16 mouse cellular contexts compared by ENCODE assay signal in genomic region chr15:89374801-89375534, GRCm38 (mm10). TPM values are rescaled to one million over a fixed set of nuclear protein-coding genes. Genes with fewer than 3 reads are reported as not detected.
DNase-seq lines count a peak whose midpoint lies in the region; ATAC-seq and TF ChIP-seq lines count a peak whose summit lies in the region.
"Had no signal": no experiment of that assay in that cellular context is flagged by ENCODE, and none has a peak within 500 bp of the region (broad histone marks: within the 10 kb centered on the region; RNA-seq: fewer than 3 reads in every experiment).

No protein-coding gene starts in this region.

- DNase-seq in gastrocnemius, adult 2 months, result no peak
- DNase-seq in gastrocnemius, postnatal 36 days, result no peak
- no peak for DNase-seq in lung, postnatal 0 days (ENCODE audit: low spot score)
- DNase-seq in adrenal gland, adult 8-10 months, result no peak
- DNase-seq in kidney, postnatal 10 days, result no peak
- DNase-seq: gastrocnemius, postnatal 25 days; heart, postnatal 10 days; kidney, adult 8-10 months had no signal

- H3K27ac ChIP-seq in gastrocnemius, adult 2 months, result peak overlapping the region; percentile 95
- no peak overlapping the region for H3K27ac ChIP-seq in lung, embryonic 15.5 days
- H3K27ac ChIP-seq in lung, postnatal 0 days (ENCODE audit: low read length), result no peak overlapping the region
- H3K27ac ChIP-seq in embryonic facial prominence, embryonic 13.5 days, result no peak overlapping the region
- H3K27ac ChIP-seq in midbrain, embryonic 13.5 days, result no peak overlapping the region

- intact Hi-C loops in gastrocnemius, adult 2 months (cut with DNase I), result loop anchor here (5.0 kb wide), 1 partner anchor 92 kb away; no protein-coding TSS in a partner anchor
- intact Hi-C loops in gastrocnemius, postnatal 36 days (cut with DNase I), result loop anchor here (5.0 kb wide), 1 partner anchor 52 kb away; the partner anchor contains the start of genes C730034F03Rik, Chkb, Cpt1b and Gm44502

- no peak overlapping the region; the same call in 1 of the 2 replicates for H3K4me3 ChIP-seq in gastrocnemius, adult 2 months
- no peak overlapping the region for H3K4me3 ChIP-seq in lung, embryonic 15.5 days
- H3K4me3 ChIP-seq in lung, postnatal 0 days (ENCODE audit: low read depth, low read length), result no peak overlapping the region
- H3K4me3 ChIP-seq in embryonic facial prominence, embryonic 13.5 days, result no peak overlapping the region
- no peak overlapping the region for H3K4me3 ChIP-seq in midbrain, embryonic 13.5 days (replicated peaks)

- H3K4me1 ChIP-seq in lung, embryonic 15.5 days, result peaks cover 28% of the 10 kb centered on the region
- peaks cover 8% of the 10 kb centered on the region for H3K4me1 ChIP-seq in lung, postnatal 0 days (ENCODE audit: insufficient read depth, low read depth, low read length)
- peaks cover 44% of the 10 kb centered on the region for H3K4me1 ChIP-seq in embryonic facial prominence, embryonic 13.5 days
- H3K4me1 ChIP-seq in midbrain, embryonic 13.5 days (replicated peaks), result peaks cover 39% of the 10 kb centered on the region

- ATAC-seq in lung, embryonic 15.5 days (ENCODE audit: borderline replicate concordance, extremely low read depth, low FRiP score, low TSS enrichment), result no peak
- no peak for ATAC-seq in lung, postnatal 0 days
- ATAC-seq in embryonic facial prominence, embryonic 13.5 days (ENCODE audit: insufficient number of reproducible peaks, insufficient read depth, low FRiP score, low TSS enrichment, low read depth), result no peak
- ATAC-seq in midbrain, embryonic 13.5 days, result no peak

- H3K36me3 ChIP-seq in lung, embryonic 15.5 days, result peaks cover 28% of the 10 kb centered on the region
- H3K36me3 ChIP-seq in lung, postnatal 0 days (ENCODE audit: insufficient read depth, low read length), result peaks cover 16% of the 10 kb centered on the region
- H3K36me3 ChIP-seq in embryonic facial prominence, embryonic 13.5 days, result peaks cover 29% of the 10 kb centered on the region
- peaks cover 28% of the 10 kb centered on the region for H3K36me3 ChIP-seq in midbrain, embryonic 13.5 days

- no peak for TF ChIP-seq CTCF in gastrocnemius, adult 2 months (IDR thresholded peaks at IDR 0.05)
- TF ChIP-seq CTCF in lung, postnatal 0 days (IDR thresholded peaks at IDR 0.05), result no peak

- H3K9me3 ChIP-seq in lung, embryonic 15.5 days, result no peaks in the 10 kb centered on the region
- H3K9me3 ChIP-seq in lung, postnatal 0 days (ENCODE audit: low read length), result no peaks in the 10 kb centered on the region
- H3K9me3 ChIP-seq in embryonic facial prominence, embryonic 13.5 days, result no peaks in the 10 kb centered on the region
- H3K9me3 ChIP-seq in midbrain, embryonic 13.5 days, result no peaks in the 10 kb centered on the region

- TF ChIP-seq EP300 in lung, postnatal 0 days (IDR thresholded peaks at IDR 0.05), result no peak

- peak overlapping the region; percentile 77; the same call in 1 of the 2 replicates for H3K9ac ChIP-seq in lung, embryonic 15.5 days
- no peak overlapping the region for H3K9ac ChIP-seq in lung, postnatal 0 days (replicated peaks; ENCODE audit: low read depth)
- no peak overlapping the region for H3K9ac ChIP-seq in embryonic facial prominence, embryonic 13.5 days
- H3K9ac ChIP-seq in midbrain, embryonic 13.5 days (replicated peaks), result 0 out of 2 replicates have a peak overlapping the region, but pooled peaks have one; percentile 14

- H3K27me3 ChIP-seq in lung, embryonic 15.5 days, result peaks cover 42% of the 10 kb centered on the region
- peaks cover 32% of the 10 kb centered on the region for H3K27me3 ChIP-seq in lung, postnatal 0 days (replicated peaks; ENCODE audit: insufficient read depth, low read length)
- H3K27me3 ChIP-seq in embryonic facial prominence, embryonic 13.5 days, result peaks cover 41% of the 10 kb centered on the region
- peaks cover 42% of the 10 kb centered on the region for H3K27me3 ChIP-seq in midbrain, embryonic 13.5 days

- peak overlapping the region; percentile 84; the same call in 1 of the 2 replicates for H3K4me2 ChIP-seq in lung, embryonic 15.5 days
- H3K4me2 ChIP-seq in lung, postnatal 0 days (replicated peaks; ENCODE audit: low read depth, low read length), result no peak overlapping the region
- peak overlapping the region; percentile 91 for H3K4me2 ChIP-seq in embryonic facial prominence, embryonic 13.5 days
- no peak overlapping the region for H3K4me2 ChIP-seq in midbrain, embryonic 13.5 days (replicated peaks)

- WGBS in lung, embryonic 15.5 days, result 89% methylated on average over 17 of the region's 17 CpGs
- 90% methylated on average over 17 of the region's 17 CpGs for WGBS in lung, postnatal 0 days
- WGBS in embryonic facial prominence, embryonic 13.5 days, result 91% methylated on average over 17 of the region's 17 CpGs
- WGBS in midbrain, embryonic 13.5 days, result 93% methylated on average over 17 of the region's 17 CpGs

RNA-seq across cellular contexts. Expression of gene Sco2, which starts 1.3 kb away (rescaled TPM):
- total RNA-seq in gastrocnemius, adult 2 months (2021), result 10 to 100 TPM; 13.0 to 16.0 TPM
- total RNA-seq in gastrocnemius, postnatal 36 days (2021), result 10 to 100 TPM; 12.0 to 19.1 TPM
- polyA plus RNA-seq in lung, embryonic 15.5 days (2015; fragmentation: Nextera tagmentation; extraction: Ambion mirVana), result 5.6 and 5.9 TPM in 2 replicates
- polyA plus RNA-seq in lung, postnatal 0 days (2015; fragmentation: Nextera tagmentation; extraction: Ambion mirVana), result 5.9 and 8.7 TPM in 2 replicates
- 4.6 and 4.7 TPM in 2 replicates for polyA plus RNA-seq in embryonic facial prominence, embryonic 13.5 days (2015; fragmentation: Nextera tagmentation; extraction: Ambion mirVana)
- 7.3 and 9.4 TPM in 2 replicates for polyA plus RNA-seq in midbrain, embryonic 13.5 days (2015; fragmentation: Nextera tagmentation; extraction: Ambion mirVana)
- 10 to 100 TPM; 18.7 to 28.6 (median 24.6) TPM for total RNA-seq in adrenal gland, adult 8-10 months (2022)

RNA-seq across cellular contexts. Expression of gene Tymp, which starts 1.9 kb away (rescaled TPM):
- under 1 TPM; 0.25 to 0.64 TPM for total RNA-seq in gastrocnemius, adult 2 months (2021)
- total RNA-seq in gastrocnemius, postnatal 36 days (2021), result under 1 TPM; 0.35 to 0.48 TPM
- 1.1 and 1.7 TPM in 2 replicates for polyA plus RNA-seq in lung, embryonic 15.5 days (2015; fragmentation: Nextera tagmentation; extraction: Ambion mirVana)
- polyA plus RNA-seq in lung, postnatal 0 days (2015; fragmentation: Nextera tagmentation; extraction: Ambion mirVana), result 2.1 and 2.2 TPM in 2 replicates
- polyA plus RNA-seq in embryonic facial prominence, embryonic 13.5 days (2015; fragmentation: Nextera tagmentation; extraction: Ambion mirVana), result 1.4 and 1.6 TPM in 2 replicates
- 2.3 and 2.4 TPM in 2 replicates for polyA plus RNA-seq in midbrain, embryonic 13.5 days (2015; fragmentation: Nextera tagmentation; extraction: Ambion mirVana)
- total RNA-seq in adrenal gland, adult 8-10 months (2022), result under 1 TPM; 0.22 to 0.73 (median 0.51) TPM

RNA-seq across cellular contexts. Expression of gene Odf3b, which starts 4.1 kb away (rescaled TPM):
- total RNA-seq in gastrocnemius, adult 2 months (2021), result under 1 TPM; 0.38 to 0.53 TPM
- total RNA-seq in gastrocnemius, postnatal 36 days (2021), result under 1 TPM; 0.42 to 0.87 TPM
- polyA plus RNA-seq in lung, embryonic 15.5 days (2015; fragmentation: Nextera tagmentation; extraction: Ambion mirVana), result 3.0 and 4.1 TPM in 2 replicates
- polyA plus RNA-seq in lung, postnatal 0 days (2015; fragmentation: Nextera tagmentation; extraction: Ambion mirVana), result 33.2 and 34.9 TPM in 2 replicates
- polyA plus RNA-seq in embryonic facial prominence, embryonic 13.5 days (2015; fragmentation: Nextera tagmentation; extraction: Ambion mirVana), result 0.54 and 0.93 TPM in 2 replicates
- polyA plus RNA-seq in midbrain, embryonic 13.5 days (2015; fragmentation: Nextera tagmentation; extraction: Ambion mirVana), result 1.3 TPM in 2 replicates
- total RNA-seq in adrenal gland, adult 8-10 months (2022), result under 1 TPM; 0.34 to 0.73 (median 0.43) TPM
- polyA plus RNA-seq: macrophage had no signal

RNA-seq across cellular contexts. Expression of gene Klhdc7b, which starts 9.7 kb away (rescaled TPM):
- not detected for total RNA-seq in gastrocnemius, adult 2 months (2021)
- total RNA-seq in gastrocnemius, postnatal 36 days (2021), result not detected
- not detected in 2 replicates for polyA plus RNA-seq in lung, embryonic 15.5 days (2015; fragmentation: Nextera tagmentation; extraction: Ambion mirVana)
- polyA plus RNA-seq in lung, postnatal 0 days (2015; fragmentation: Nextera tagmentation; extraction: Ambion mirVana), result not detected in 2 replicates
- polyA plus RNA-seq in embryonic facial prominence, embryonic 13.5 days (2015; fragmentation: Nextera tagmentation; extraction: Ambion mirVana), result not detected in 2 replicates
- not detected in 2 replicates for polyA plus RNA-seq in midbrain, embryonic 13.5 days (2015; fragmentation: Nextera tagmentation; extraction: Ambion mirVana)
- under 1 TPM in 1 of 4 experiments, not detected in 3; 0.09 TPM for total RNA-seq in adrenal gland, adult 8-10 months (2022)
- total RNA-seq: common myeloid progenitor, adult 5-6 weeks; gastrocnemius, postnatal 25 days; heart, postnatal 10 days had no signal
- polyA plus RNA-seq: erythroblast, embryonic 14.5 days; limb, embryonic 14.5 days; macrophage; spleen, adult 2 months had no signal

RNA-seq across cellular contexts. Expression of gene Ncaph2, which starts 19.4 kb away (rescaled TPM):
- 10 to 100 TPM; 40.9 to 41.4 TPM for total RNA-seq in gastrocnemius, adult 2 months (2021)
- 10 to 100 TPM; 36.7 to 43.0 TPM for total RNA-seq in gastrocnemius, postnatal 36 days (2021)
- polyA plus RNA-seq in lung, embryonic 15.5 days (2015; fragmentation: Nextera tagmentation; extraction: Ambion mirVana), result 160 and 168 TPM in 2 replicates
- polyA plus RNA-seq in lung, postnatal 0 days (2015; fragmentation: Nextera tagmentation; extraction: Ambion mirVana), result 73.7 and 80.7 TPM in 2 replicates
- polyA plus RNA-seq in embryonic facial prominence, embryonic 13.5 days (2015; fragmentation: Nextera tagmentation; extraction: Ambion mirVana), result 164 and 188 TPM in 2 replicates
- polyA plus RNA-seq in midbrain, embryonic 13.5 days (2015; fragmentation: Nextera tagmentation; extraction: Ambion mirVana), result 121 and 130 TPM in 2 replicates
- total RNA-seq in adrenal gland, adult 8-10 months (2022), result 10 to 100 TPM; 79.1 to 93.1 (median 87.8) TPM

Comparison
In these comparisons a context has a peak if more than half of its experiments do, and no peak if none do; other contexts are left out.
1. H3K4me2 ChIP-seq: peak in lung, embryonic 15.5 days (single experiment) and embryonic facial prominence, embryonic 13.5 days (single experiment); none in lung, postnatal 0 days (single experiment) and midbrain, embryonic 13.5 days (single experiment).
2. H3K9ac ChIP-seq: peak in lung, embryonic 15.5 days (single experiment) and midbrain, embryonic 13.5 days (single experiment); none in lung, postnatal 0 days (single experiment) and embryonic facial prominence, embryonic 13.5 days (single experiment).